Mouse (Mus musculus): ENCODE results near the gene Arhgef28. TPM values are rescaled to one million over a fixed set of nuclear protein-coding genes. Genes with fewer than 3 reads are reported as not detected.

Arhgef28 gene
- polyA plus RNA-seq, 1 experiment from 2014 or later: 19.3 TPM

DNA sequence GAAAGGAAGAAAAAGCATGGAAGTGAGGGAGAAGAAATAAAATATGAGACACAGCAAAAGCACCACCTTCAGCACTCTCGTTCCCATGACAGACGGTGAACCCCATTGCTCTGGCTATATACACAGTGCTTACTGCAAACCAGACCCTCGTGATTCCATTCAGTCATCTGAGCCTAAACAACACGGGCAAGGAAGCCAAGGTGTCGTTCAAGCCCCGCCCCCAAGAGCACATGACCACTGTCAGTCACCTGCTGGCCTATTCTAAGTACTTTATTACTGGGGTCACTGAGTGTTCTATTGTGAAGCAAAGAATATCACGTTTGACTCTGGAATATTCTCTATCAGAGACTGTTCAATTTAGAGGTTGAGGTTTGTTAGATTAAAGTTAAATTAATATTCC, 202.5 kb downstream of the Arhgef28 start:
- Histone ChIP-seq H3K9me3 (no peaks in the 10 kb centered on the region), H3K27ac (no peak overlapping the region), H3K36me3 (no peaks in the 10 kb centered on the region), H3K9ac (no peak overlapping the region), H3K4me2 (no peak overlapping the region), H3K4me3 (no peak overlapping the region), H3K4me1 (peaks cover 23% of the 10 kb centered on the region), H3K27me3 (no peaks in the 10 kb centered on the region)
- 45% methylated on average over 7 of the region's 7 CpGs for WGBS
- no peak for ATAC-seq (ENCODE audit: borderline replicate concordance, extremely low read depth, low FRiP score, low TSS enrichment)

DNA sequence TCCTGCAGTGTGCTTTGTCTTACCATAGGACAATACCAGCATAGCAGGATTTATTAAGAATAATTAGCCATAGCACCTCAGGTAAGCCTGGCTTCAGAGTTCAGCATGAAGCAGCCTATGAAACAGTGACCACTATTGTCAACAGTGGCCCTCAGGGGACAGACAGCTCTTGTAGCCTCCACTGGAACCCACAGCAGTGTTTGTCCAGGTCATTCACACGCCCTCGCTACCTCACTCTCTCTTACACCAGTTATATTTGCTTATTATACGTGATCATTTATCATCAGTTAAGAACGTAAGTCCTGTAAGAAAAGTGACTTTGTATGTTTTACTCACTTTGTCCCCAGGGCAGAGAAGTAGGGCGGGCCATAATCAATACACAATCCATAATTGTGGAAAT, 203.6 kb downstream of the Arhgef28 start:
- 66% methylated on average over 5 of the region's 5 CpGs for WGBS

DNA sequence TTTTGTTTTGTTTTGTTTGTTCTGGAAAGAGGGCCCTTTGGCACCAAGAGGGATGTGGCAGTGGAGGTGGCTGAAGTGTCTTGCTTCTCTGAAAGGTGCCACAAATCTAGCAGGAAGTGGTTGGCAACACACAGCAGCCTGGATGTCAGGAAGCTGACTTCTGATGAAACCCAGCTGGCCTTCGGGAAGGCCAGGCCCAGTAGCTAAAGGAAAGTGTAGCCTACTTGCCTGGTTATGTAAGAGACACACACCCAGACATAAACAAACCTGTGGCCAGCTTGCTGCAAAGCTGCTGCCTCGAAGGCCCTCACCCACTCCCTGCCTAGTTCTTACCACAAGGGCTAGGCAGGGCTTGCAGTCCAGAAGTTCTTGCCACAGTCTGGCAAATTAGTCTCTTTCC, 204.1 kb downstream of the Arhgef28 start:
- Histone ChIP-seq H3K9ac (no peak overlapping the region; the same call in 1 of the 2 replicates), H3K27ac (peak overlapping the region; percentile 66), H3K4me1 (peaks cover 20% of the 10 kb centered on the region), H3K36me3 (no peaks in the 10 kb centered on the region), H3K27me3 (no peaks in the 10 kb centered on the region), H3K4me3 (no peak overlapping the region), H3K4me2 (peak overlapping the region; percentile 3; the same call in 1 of the 2 replicates), H3K9me3 (no peaks in the 10 kb centered on the region)
- WGBS: 10% methylated on average over 2 of the region's 2 CpGs
- peak; percentile 76 for ATAC-seq (ENCODE audit: borderline replicate concordance, extremely low read depth, low FRiP score, low TSS enrichment)

More for the DNA sequence above, 203.6 kb downstream of the Arhgef28 start:
- Histone ChIP-seq H3K27ac (no peak overlapping the region; the same call in 1 of the 2 replicates), H3K9ac (no peak overlapping the region), H3K9me3 (no peaks in the 10 kb centered on the region), H3K4me1 (peaks cover 20% of the 10 kb centered on the region), H3K4me3 (no peak overlapping the region), H3K27me3 (no peaks in the 10 kb centered on the region), H3K36me3 (no peaks in the 10 kb centered on the region), H3K4me2 (no peak overlapping the region)
- no peak for ATAC-seq (ENCODE audit: borderline replicate concordance, extremely low read depth, low FRiP score, low TSS enrichment)

DNA sequence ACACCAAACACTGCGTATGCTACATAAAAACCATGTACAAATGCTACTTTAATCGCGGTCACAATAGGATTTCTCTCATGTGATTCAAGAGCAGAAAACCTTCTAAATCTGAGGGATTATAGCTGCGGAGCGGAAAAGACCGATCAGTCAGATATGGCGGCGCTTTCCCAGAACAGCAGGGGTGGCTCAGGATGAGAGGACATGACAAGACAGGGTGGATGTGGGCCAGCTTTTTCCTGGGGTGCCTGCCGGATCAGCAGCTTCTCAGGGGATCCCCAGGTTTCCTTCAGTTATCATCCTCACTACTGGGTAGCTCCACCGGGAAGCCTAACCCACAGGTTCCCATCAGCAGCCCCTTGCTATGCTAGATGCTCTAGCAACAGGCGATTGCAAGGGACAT, 204.5 kb downstream of the Arhgef28 start:
- Histone ChIP-seq H3K4me2 (peak overlapping the region; percentile 3; the same call in 1 of the 2 replicates), H3K27ac (peak overlapping the region; percentile 66), H3K9ac (no peak overlapping the region), H3K4me1 (peaks cover 20% of the 10 kb centered on the region), H3K36me3 (no peaks in the 10 kb centered on the region), H3K27me3 (no peaks in the 10 kb centered on the region), H3K9me3 (no peaks in the 10 kb centered on the region), H3K4me3 (no peak overlapping the region)
- ATAC-seq (ENCODE audit: borderline replicate concordance, extremely low read depth, low FRiP score, low TSS enrichment): peak; percentile 55; the same call in 1 of the 2 replicates
- 55% methylated on average over 11 of the region's 11 CpGs for WGBS

DNA sequence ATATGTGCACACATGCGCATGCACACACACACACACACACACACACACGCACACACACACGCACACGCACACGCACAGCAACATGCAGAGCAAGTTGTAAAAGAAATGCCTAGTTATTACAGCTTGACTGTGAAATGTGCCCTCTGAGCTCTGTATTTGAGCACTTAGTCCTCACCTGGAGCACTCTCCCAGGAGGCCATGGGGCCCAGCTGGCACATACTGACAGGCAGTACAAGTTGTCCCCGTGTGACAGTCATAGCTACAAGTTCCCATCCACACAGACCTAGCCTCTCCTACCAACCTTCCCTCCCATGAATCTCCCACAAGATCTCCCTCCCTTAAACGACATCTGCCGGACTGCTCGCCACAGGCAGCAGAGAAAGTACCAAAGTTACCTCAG, 205.4 kb downstream of the Arhgef28 start:
- no peak for ATAC-seq (ENCODE audit: borderline replicate concordance, extremely low read depth, low FRiP score, low TSS enrichment)
- Histone ChIP-seq H3K27ac (no peak overlapping the region), H3K27me3 (no peaks in the 10 kb centered on the region), H3K4me3 (no peak overlapping the region), H3K9me3 (no peaks in the 10 kb centered on the region), H3K4me1 (peaks cover 20% of the 10 kb centered on the region), H3K36me3 (no peaks in the 10 kb centered on the region), H3K4me2 (no peak overlapping the region), H3K9ac (no peak overlapping the region)
- 84% methylated on average over 9 of the region's 9 CpGs for WGBS

DNA sequence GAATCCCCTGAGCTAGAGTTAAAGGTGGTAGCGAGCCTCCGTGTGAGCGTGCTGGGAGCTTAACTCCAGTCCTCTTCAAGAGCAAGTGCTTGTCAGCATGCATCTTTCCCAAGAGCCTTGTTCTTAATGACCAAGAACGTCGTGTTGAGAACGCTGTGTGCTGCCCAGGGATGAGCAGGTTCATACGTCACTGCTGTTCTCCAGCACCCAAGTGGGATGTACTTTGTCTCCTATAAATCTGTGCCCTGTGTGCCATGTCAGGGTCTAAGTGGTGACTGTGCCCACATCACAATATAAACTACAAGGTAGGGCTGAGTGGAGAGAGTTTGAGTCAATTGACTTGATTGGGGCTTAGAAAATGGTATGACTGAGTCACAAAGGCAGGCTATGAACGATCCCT, 207.1 kb downstream of the Arhgef28 start:
- no peak overlapping the region for H3K9ac ChIP-seq
- no peak for ATAC-seq (ENCODE audit: borderline replicate concordance, extremely low read depth, low FRiP score, low TSS enrichment)
- H3K27ac ChIP-seq: no peak overlapping the region
- no peaks in the 10 kb centered on the region for H3K36me3 ChIP-seq
- no peaks in the 10 kb centered on the region for H3K9me3 ChIP-seq
- H3K4me1 ChIP-seq: peaks cover 20% of the 10 kb centered on the region
- WGBS: 79% methylated on average over 8 of the region's 8 CpGs
- no peak overlapping the region for H3K4me2 ChIP-seq
- H3K4me3 ChIP-seq: no peak overlapping the region
- H3K27me3 ChIP-seq: no peaks in the 10 kb centered on the region

DNA sequence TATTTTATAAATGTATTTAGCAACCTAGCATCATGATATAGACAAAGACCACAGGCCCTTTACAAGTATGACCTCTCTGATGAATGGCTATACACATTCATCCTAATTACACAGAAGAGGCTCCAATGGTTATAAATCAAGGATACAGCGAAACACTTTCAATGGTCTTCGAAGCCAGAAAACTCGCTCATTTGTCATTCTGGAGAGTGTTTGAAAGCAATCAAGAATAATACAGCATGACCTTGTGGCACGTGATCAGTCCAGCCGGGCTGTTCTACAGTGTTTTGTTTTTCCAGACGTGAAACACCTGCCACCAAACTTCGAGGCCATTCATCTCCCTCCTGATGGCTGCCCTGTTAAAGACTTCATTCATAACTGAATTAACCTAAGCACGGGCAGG, 207.7 kb downstream of the Arhgef28 start:
- peaks cover 20% of the 10 kb centered on the region for H3K4me1 ChIP-seq
- H3K27me3 ChIP-seq: no peaks in the 10 kb centered on the region
- 36% methylated on average over 8 of the region's 8 CpGs for WGBS
- H3K36me3 ChIP-seq: no peaks in the 10 kb centered on the region
- H3K4me2 ChIP-seq: no peak overlapping the region
- H3K9ac ChIP-seq: no peak overlapping the region
- H3K4me3 ChIP-seq: no peak overlapping the region
- no peaks in the 10 kb centered on the region for H3K9me3 ChIP-seq
- no peak for ATAC-seq (ENCODE audit: borderline replicate concordance, extremely low read depth, low FRiP score, low TSS enrichment)
- no peak overlapping the region for H3K27ac ChIP-seq

DNA sequence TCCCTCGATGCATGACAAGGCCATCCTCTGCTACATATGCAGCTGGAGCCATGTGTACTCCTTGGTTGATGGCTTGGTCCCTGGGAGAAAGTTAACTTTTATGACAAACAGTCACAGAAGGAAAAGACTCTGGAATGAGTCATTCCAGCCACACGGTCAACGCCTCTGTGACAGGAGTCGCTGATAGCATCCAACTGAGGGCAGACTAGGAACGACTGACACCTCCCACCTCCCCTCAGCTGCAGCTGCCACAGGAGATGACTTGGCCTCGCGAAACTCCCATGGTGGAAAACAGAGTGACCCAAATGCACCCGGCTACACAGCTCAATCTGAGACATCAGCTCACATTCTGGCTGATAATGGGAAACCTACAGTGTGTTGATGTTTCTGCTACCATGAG, 215.3 kb downstream of the Arhgef28 start:
- 27% methylated on average over 8 of the region's 8 CpGs for WGBS
- no peak overlapping the region for H3K27ac ChIP-seq
- no peak for ATAC-seq (ENCODE audit: borderline replicate concordance, extremely low read depth, low FRiP score, low TSS enrichment)
- H3K36me3 ChIP-seq: no peaks in the 10 kb centered on the region
- no peak overlapping the region for H3K4me2 ChIP-seq
- no peaks in the 10 kb centered on the region for H3K9me3 ChIP-seq
- H3K4me3 ChIP-seq: no peak overlapping the region
- no peaks in the 10 kb centered on the region for H3K4me1 ChIP-seq
- no peak overlapping the region for H3K9ac ChIP-seq
- H3K27me3 ChIP-seq: no peaks in the 10 kb centered on the region

DNA sequence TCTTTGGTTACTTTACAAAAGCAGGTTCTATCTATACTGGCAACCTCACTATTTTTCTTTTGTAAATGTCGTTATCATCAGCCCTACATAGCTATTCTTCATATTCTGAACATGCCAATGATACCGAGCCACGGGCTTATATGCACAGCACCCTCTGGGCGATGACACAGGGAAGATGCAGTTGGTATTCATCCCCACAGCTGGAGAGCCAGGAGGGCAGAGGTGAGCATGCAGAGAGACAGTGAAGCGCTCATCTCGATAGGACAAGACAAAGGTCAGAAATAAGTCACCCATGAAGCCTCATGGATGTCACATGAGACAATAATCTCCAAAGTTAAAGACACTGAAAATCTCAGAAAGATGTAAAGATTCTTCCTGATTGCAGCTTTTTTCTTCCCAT, 217.4 kb downstream of the Arhgef28 start:
- H3K4me2 ChIP-seq: no peak overlapping the region
- no peak for ATAC-seq (ENCODE audit: borderline replicate concordance, extremely low read depth, low FRiP score, low TSS enrichment)
- WGBS: 87% methylated on average over 6 of the region's 6 CpGs
- no peak overlapping the region for H3K27ac ChIP-seq
- H3K4me1 ChIP-seq: no peaks in the 10 kb centered on the region
- H3K9ac ChIP-seq: no peak overlapping the region
- no peak overlapping the region for H3K4me3 ChIP-seq
- no peaks in the 10 kb centered on the region for H3K9me3 ChIP-seq
- H3K27me3 ChIP-seq: no peaks in the 10 kb centered on the region
- no peaks in the 10 kb centered on the region for H3K36me3 ChIP-seq

DNA sequence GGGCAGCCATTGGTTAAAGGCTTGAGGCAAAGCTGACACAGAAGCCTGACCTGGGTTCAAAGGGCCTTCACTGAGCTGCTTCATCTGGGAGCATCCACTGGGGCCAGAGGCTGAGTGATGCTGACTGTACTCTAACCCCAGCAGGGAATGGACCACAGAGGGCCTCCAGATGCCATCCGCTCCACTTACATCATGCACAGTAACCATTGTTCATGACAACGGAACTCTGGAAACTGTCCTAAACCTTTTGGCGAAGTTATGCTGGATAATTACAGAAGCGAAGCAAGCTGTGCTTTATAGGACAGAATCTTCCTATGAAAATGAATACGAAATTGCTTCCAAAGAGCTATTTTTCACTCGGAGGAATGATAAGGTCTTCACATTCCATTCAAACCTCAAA, 219.5 kb downstream of the Arhgef28 start:
- WGBS: 75% methylated on average over 6 of the region's 6 CpGs
- H3K4me2 ChIP-seq: no peak overlapping the region
- no peak for ATAC-seq (ENCODE audit: borderline replicate concordance, extremely low read depth, low FRiP score, low TSS enrichment)
- H3K27me3 ChIP-seq: no peaks in the 10 kb centered on the region
- H3K4me1 ChIP-seq: peaks cover 3% of the 10 kb centered on the region; the same call in 1 of the 2 replicates
- no peaks in the 10 kb centered on the region for H3K9me3 ChIP-seq
- H3K4me3 ChIP-seq: no peak overlapping the region
- H3K27ac ChIP-seq: no peak overlapping the region
- no peak overlapping the region for H3K9ac ChIP-seq
- H3K36me3 ChIP-seq: no peaks in the 10 kb centered on the region

DNA sequence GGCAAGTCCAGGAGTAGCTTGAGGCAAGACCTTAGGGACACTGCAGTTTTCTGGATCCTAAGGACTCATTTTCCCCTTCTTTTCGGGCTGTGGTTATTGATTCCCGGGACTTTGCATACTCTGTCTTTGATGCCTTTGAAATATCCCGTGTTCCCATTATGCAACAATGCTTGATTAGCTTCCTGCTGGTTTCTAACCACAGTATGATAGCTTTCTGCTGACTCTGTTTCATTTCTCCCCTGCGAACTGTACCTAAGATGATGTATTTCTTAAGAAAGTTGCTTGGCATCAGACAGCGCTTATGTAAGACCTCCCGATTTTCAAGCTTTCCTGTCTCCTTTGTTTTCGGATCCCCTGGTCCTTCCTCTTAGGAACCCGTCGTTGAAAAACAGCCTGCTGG, 229.1 kb downstream of the Arhgef28 start:
- no peak overlapping the region for H3K4me2 ChIP-seq
- WGBS: 83% methylated on average over 9 of the region's 9 CpGs
- H3K36me3 ChIP-seq: no peaks in the 10 kb centered on the region
- no peak overlapping the region for H3K4me3 ChIP-seq
- no peak overlapping the region for H3K9ac ChIP-seq
- ATAC-seq (ENCODE audit: borderline replicate concordance, extremely low read depth, low FRiP score, low TSS enrichment): no peak
- peaks cover 13% of the 10 kb centered on the region for H3K4me1 ChIP-seq
- no peaks in the 10 kb centered on the region for H3K27me3 ChIP-seq
- H3K9me3 ChIP-seq: no peaks in the 10 kb centered on the region
- H3K27ac ChIP-seq: no peak overlapping the region

DNA sequence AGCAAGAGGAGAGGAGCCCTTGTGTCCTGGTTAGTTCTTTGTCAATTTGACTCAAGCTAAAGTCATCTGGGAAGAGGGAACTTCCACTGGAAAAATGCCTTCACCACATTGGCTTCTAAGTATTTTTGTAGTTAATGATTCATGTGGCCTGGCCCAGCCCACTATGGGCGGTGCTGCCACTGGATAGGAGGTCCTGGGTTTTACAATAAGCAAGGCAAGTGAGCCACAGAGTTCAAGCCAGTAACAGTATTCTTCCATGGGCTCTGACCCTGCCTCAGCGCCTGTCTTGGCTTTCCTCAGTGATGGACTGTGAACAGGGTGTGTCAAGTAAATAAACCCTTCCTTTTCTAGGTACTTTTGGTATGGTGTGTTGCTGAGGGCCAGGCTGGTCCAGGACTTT, 229.6 kb downstream of the Arhgef28 start:
- Histone ChIP-seq H3K27me3 (no peaks in the 10 kb centered on the region), H3K9me3 (no peaks in the 10 kb centered on the region), H3K4me2 (no peak overlapping the region), H3K27ac (no peak overlapping the region), H3K36me3 (no peaks in the 10 kb centered on the region), H3K9ac (no peak overlapping the region), H3K4me3 (no peak overlapping the region), H3K4me1 (peaks cover 10% of the 10 kb centered on the region)
- 81% methylated on average over 2 of the region's 2 CpGs for WGBS
- ATAC-seq (ENCODE audit: borderline replicate concordance, extremely low read depth, low FRiP score, low TSS enrichment): no peak

All from lung, embryonic 15.5 days (tissue).